Mouse (Mus musculus) frontal cortex, postnatal 36 days (tissue): Measurements from ENCODE around the gene Tgm2.

Experiments
- DNase-seq, 2 experiments: peaks; one replicate each; pipeline ENCODE4 v3.0.0; 2022; ENCODE audit warnings: low spot score in 2 of 2

Tgm2 gene

GRCm38 (mm10) chr2:158068444-158068971, 77.7 kb downstream of the Tgm2 start:
- no peak for DNase-seq

- DNase-seq = no peak
These were observed 78.9 kb downstream of the Tgm2 start for GRCm38 (mm10) chr2:158067260-158067824.

GRCm38 (mm10) chr2:158066456-158066855, 79.8 kb downstream of the Tgm2 start:
- DNase-seq = no peak
